8 mouse cellular contexts compared by ENCODE assay signal in the genomic region with DNA sequence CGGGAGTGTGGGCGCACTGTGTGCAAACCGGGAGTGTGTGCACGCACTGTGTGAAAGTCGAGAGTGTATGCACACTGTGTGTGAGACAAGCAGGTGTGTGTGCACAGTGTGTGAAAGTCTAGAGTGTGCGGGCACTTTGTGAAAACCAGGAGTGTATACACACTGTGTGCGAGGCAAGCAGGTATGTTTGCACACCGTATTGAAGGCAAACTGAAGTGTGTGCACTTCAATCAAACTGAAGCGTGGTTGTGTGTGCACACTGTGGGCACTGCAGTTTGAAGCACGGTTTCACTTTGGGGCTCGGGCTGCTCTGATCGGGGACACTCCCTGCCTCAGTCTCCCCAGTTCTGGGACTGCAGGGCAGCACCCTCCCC. TPM values are rescaled to one million over a fixed set of nuclear protein-coding genes. Genes with fewer than 3 reads are reported as not detected.
DNase-seq lines count a peak whose midpoint lies in the region; ATAC-seq and TF ChIP-seq lines count a peak whose summit lies in the region.

No protein-coding gene starts in this region.

- no peak for ATAC-seq in heart, embryonic 14.5 days (ENCODE audit: insufficient number of reproducible peaks, insufficient read depth, low FRiP score, low read depth)
- ATAC-seq in megakaryocyte progenitor cell, adult 5-6 weeks (replicated peaks; ENCODE audit: poor library complexity): 0 out of 2 replicates have a peak, but pooled peaks have one; percentile 10

- H3K27ac ChIP-seq in heart, embryonic 14.5 days (replicated peaks in 1 of 2; ENCODE audit: control insufficient read depth in 1 of 2, insufficient read depth in 1 of 2, low read depth in 2 of 2, low read length in 2 of 2): no peak overlapping the region
- no peak overlapping the region for H3K27ac ChIP-seq in ES-E14 (ENCODE audit: insufficient read depth, low read depth, low read length, poor library complexity, severe bottlenecking)
- no peak overlapping the region for H3K27ac ChIP-seq in hindbrain, embryonic 10.5 days

- peaks cover 51% of the 10 kb centered on the region for H3K27me3 ChIP-seq in heart, embryonic 14.5 days (ENCODE audit: control insufficient read depth, insufficient read depth, low read length)
- peaks cover 70% of the 10 kb centered on the region for H3K27me3 ChIP-seq in hindbrain, embryonic 10.5 days (ENCODE audit: insufficient read depth, poor library complexity, severe bottlenecking)

- no peaks in the 10 kb centered on the region for H3K9me3 ChIP-seq in heart, embryonic 14.5 days (ENCODE audit: control insufficient read depth, low read length)
- no peaks in the 10 kb centered on the region for H3K9me3 ChIP-seq in ES-E14 (ENCODE audit: control insufficient read depth, insufficient read depth, low read depth, low read length)
- no peaks in the 10 kb centered on the region; the same call in 1 of the 2 replicates for H3K9me3 ChIP-seq in hindbrain, embryonic 10.5 days

- H3K4me3 ChIP-seq in heart, embryonic 14.5 days (ENCODE audit: control insufficient read depth in 1 of 2, insufficient read depth in 1 of 2, low read depth in 1 of 2, low read length in 2 of 2): peak overlapping the region; percentile 53 to 76
- peak overlapping the region; percentile 55 to 59; a peak in 3 of 4 replicates for H3K4me3 ChIP-seq in ES-E14 (ENCODE audit: insufficient read depth in 1 of 2, low read depth in 1 of 2, low read length in 2 of 2, poor library complexity in 1 of 2, severe bottlenecking in 1 of 2)
- peak overlapping the region; percentile 69 for H3K4me3 ChIP-seq in hindbrain, embryonic 10.5 days

- DNase-seq in heart, adult 11 months: no peak
- DNase-seq in ES-E14 (ENCODE audit: low read depth, low spot score): no peak
- no peak for DNase-seq in hindbrain, embryonic 10.5 days (ENCODE audit: low spot score)
- DNase-seq in adrenal gland, postnatal 10 days: no peak
- no peak for DNase-seq in urinary bladder, postnatal 10 days (ENCODE audit: low spot score)
- DNase-seq in frontal cortex, postnatal 10 days (ENCODE audit: low spot score in 2 of 2): no peak

- peak overlapping the region; percentile 99 for H3K4me2 ChIP-seq in heart, embryonic 14.5 days (ENCODE audit: low read length)

- H3K9ac ChIP-seq in heart, embryonic 14.5 days (ENCODE audit: low read length): peak overlapping the region; percentile 72
- H3K9ac ChIP-seq in ES-E14 (ENCODE audit: insufficient read depth, low read depth, low read length, poor library complexity, severe bottlenecking): no peak overlapping the region

- 4% methylated on average over 12 of the region's 12 CpGs for WGBS in heart, embryonic 14.5 days
- 7% methylated on average over 12 of the region's 12 CpGs for WGBS in hindbrain, embryonic 10.5 days

- in situ Hi-C loops in ES-E14 (cut with MboI; ENCODE audit: low sequenced_read_pairs in 2 of 2, unreplicated experiment in 2 of 2): no loop called here

- no peaks in the 10 kb centered on the region for H3K36me3 ChIP-seq in heart, embryonic 14.5 days (ENCODE audit: control insufficient read depth, insufficient read depth, low read length)
- H3K36me3 ChIP-seq in ES-E14 (ENCODE audit: control insufficient read depth, insufficient read depth, low read length, poor library complexity, severe bottlenecking): no peaks in the 10 kb centered on the region
- H3K36me3 ChIP-seq in hindbrain, embryonic 10.5 days: no peaks in the 10 kb centered on the region

- H3K4me1 ChIP-seq in heart, embryonic 14.5 days (ENCODE audit: control insufficient read depth in 2 of 2, insufficient read depth in 2 of 2, low read length in 2 of 2): peaks cover 22 to 44% of the 10 kb centered on the region in 2 experiments
- H3K4me1 ChIP-seq in ES-E14 (ENCODE audit: control insufficient read depth in 2 of 2, insufficient read depth in 2 of 2, low read length in 2 of 2, poor library complexity in 1 of 2): peaks cover 0 to 29% of the 10 kb centered on the region in 2 experiments; a peak in 2 of 4 replicates
- H3K4me1 ChIP-seq in hindbrain, embryonic 10.5 days (replicated peaks): peaks cover 63% of the 10 kb centered on the region

TF ChIP-seq in ES-E14, 5 proteins besides CTCF, POLR2A, EP300 and RAD21:
- no peak for TF ChIP-seq ZC3H11A (IDR thresholded peaks at IDR 0.05; ENCODE audit: borderline replicate concordance, low read depth, low read length)
- TF ChIP-seq CHD2 (IDR thresholded peaks at IDR 0.05; ENCODE audit: low read depth, low read length): no peak
- no peak for TF ChIP-seq MAFK (IDR thresholded peaks at IDR 0.05; ENCODE audit: insufficient read depth, low read depth, low read length)
- TF ChIP-seq HCFC1 (IDR thresholded peaks at IDR 0.05; ENCODE audit: borderline replicate concordance, insufficient read depth, low read length): no peak
- no peak for TF ChIP-seq ZNF384 (IDR thresholded peaks at IDR 0.05; ENCODE audit: low read depth, low read length)

RNA-seq across cellular contexts. Expression of a gene that starts 1.5 kb away (rescaled TPM):
- 14.5 and 16.3 TPM in 2 replicates for polyA plus RNA-seq in heart, embryonic 14.5 days (2014; fragmentation: Nextera tagmentation; extraction: Ambion mirVana)
- total RNA-seq in ES-E14 (2012; rRNA removed): 3.1 and 3.3 TPM in 2 replicates
- polyA plus RNA-seq in hindbrain, embryonic 10.5 days (2016; fragmentation: Nextera tagmentation; extraction: Ambion mirVana): 0.45 and 0.55 TPM in 2 replicates
- 0.25 and 0.42 TPM in 2 replicates for total RNA-seq in megakaryocyte progenitor cell, adult 5-6 weeks (2015)
- not detected in 2 replicates for total RNA-seq in megakaryocyte progenitor cell, adult 5-6 weeks (2017)
- total RNA-seq in adrenal gland, postnatal 10 days (2021): 10 to 100 TPM; 54.4 to 61.5 TPM

RNA-seq across cellular contexts. Expression of a gene that starts 52.5 kb away (rescaled TPM):
- 53.8 and 54.0 TPM in 2 replicates for polyA plus RNA-seq in heart, embryonic 14.5 days (2014; fragmentation: Nextera tagmentation; extraction: Ambion mirVana)
- 19.7 and 23.2 TPM in 2 replicates for total RNA-seq in ES-E14 (2012; rRNA removed)
- polyA plus RNA-seq in hindbrain, embryonic 10.5 days (2016; fragmentation: Nextera tagmentation; extraction: Ambion mirVana): 103 and 117 TPM in 2 replicates
- 7.8 and 10.9 TPM in 2 replicates for total RNA-seq in megakaryocyte progenitor cell, adult 5-6 weeks (2015)
- 13.1 and 13.8 TPM in 2 replicates for total RNA-seq in megakaryocyte progenitor cell, adult 5-6 weeks (2017)
- total RNA-seq in adrenal gland, postnatal 10 days (2021): 100 to 1,000 TPM; 114 to 115 TPM

Comparison
In these comparisons a context has a peak if more than half of its experiments do, and no peak if none do; other contexts are left out.
1. RNA of a gene that starts 1.5 kb away (total RNA-seq): 54.4 to 61.5 TPM in adrenal gland, postnatal 10 days; 3.1 to 3.3 TPM in ES-E14 and 0.25 to 0.42 TPM in megakaryocyte progenitor cell, adult 5-6 weeks; every median in the first group is over 10 times any median in the second.
2. Peak in every context shown above with its lines, with median percentiles within 50 percentile points of each other: H3K4me3 ChIP-seq.